Mouse (Mus musculus): ENCODE measurements around the gene Il27ra. TPM values are rescaled to one million over a fixed set of nuclear protein-coding genes. Genes with fewer than 3 reads are reported as not detected.

Il27ra gene
- polyA plus RNA-seq (2014; fragmentation: Nextera tagmentation; extraction: Ambion mirVana): 3.5 and 4.1 TPM in 2 replicates

DNA sequence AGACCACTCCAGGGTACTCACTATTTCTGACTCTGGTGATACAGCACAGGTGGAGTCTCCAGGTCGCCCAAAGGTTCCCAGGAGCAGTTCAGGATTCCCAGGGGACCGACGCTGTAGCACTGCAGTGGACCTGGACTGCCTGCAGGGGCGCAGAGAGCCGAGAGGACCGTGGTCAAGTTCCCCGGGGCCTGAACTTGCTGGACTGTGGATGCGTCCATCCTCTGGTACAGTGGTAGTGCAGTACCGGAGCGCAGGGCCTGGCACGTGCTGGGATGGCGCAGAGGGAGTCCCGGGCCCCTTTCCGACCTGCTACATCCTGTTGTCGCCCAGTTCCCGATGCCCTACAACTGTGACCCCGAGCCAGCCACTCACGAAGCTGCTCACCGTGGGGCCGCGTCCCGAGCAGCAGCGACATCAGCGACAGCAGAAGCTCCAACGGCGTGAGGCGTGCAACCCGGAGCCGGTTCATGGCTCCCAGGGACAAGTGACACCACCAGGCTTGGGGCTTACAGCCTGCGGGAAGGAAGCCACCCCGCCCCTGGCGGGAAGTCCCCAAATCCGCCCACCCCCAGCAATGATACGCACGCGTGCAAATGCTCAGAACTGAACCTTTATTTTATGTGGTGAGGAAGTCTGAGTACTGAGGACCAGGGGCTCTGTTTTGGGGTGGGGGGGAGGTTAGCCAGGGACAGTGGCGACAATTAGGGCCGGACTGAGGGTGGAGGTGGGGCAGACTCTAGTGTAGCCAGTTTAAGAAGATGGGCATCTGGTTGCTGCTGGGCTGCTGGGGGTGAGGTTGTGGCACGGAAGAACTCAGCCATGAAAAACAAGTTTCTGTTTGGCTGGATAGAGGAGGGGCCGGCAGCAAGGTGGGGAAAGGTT lies at the start of gene Il27ra:
Il27ra (minus strand) TSS at position 524 of the 882 bp plus-strand sequence.
- Histone ChIP-seq H3K9me3 (replicated peaks; ENCODE audit: control insufficient read depth, low read length) (no peaks in the 10 kb centered on the region), H3K27me3 (ENCODE audit: control insufficient read depth, insufficient read depth, low read length) (peaks cover 51% of the 10 kb centered on the region), H3K27ac (ENCODE audit: low read depth, low read length) (no peak within 1 kb of the TSS), H3K4me3 (ENCODE audit: low read depth, low read length) (peak within 1 kb of the TSS; percentile 46), H3K4me2 (peak within 1 kb of the TSS; percentile 78), H3K36me3 (ENCODE audit: control insufficient read depth, insufficient read depth, low read length) (no peaks in the 10 kb centered on the region), H3K9ac (ENCODE audit: low read depth, low read length) (peak within 1 kb of the TSS; percentile 64), H3K4me1 (ENCODE audit: control insufficient read depth, insufficient read depth, low read length) (peaks cover 5% of the 10 kb centered on the region; the same call in 1 of the 2 replicates)
- WGBS (ENCODE audit: insufficient replicate concordance): 3% methylated on average over 40 of the region's 40 CpGs
- peak; percentile 58; the same call in 1 of the 2 replicates for ATAC-seq (replicated peaks; ENCODE audit: insufficient number of reproducible peaks, low FRiP score, low TSS enrichment)

- H3K36me3 ChIP-seq (ENCODE audit: control insufficient read depth, insufficient read depth, low read length): peaks cover 22% of the 10 kb centered on the region
- H3K4me2 ChIP-seq: no peak overlapping the region
- 91% methylated on average over 8 of the region's 8 CpGs for WGBS (ENCODE audit: insufficient replicate concordance)
- no peak overlapping the region for H3K27ac ChIP-seq (ENCODE audit: low read depth, low read length)
- ATAC-seq (replicated peaks; ENCODE audit: insufficient number of reproducible peaks, low FRiP score, low TSS enrichment): no peak
- no peak overlapping the region for H3K4me3 ChIP-seq (ENCODE audit: low read depth, low read length)
- no peaks in the 10 kb centered on the region for H3K4me1 ChIP-seq (ENCODE audit: control insufficient read depth, insufficient read depth, low read length)
- no peaks in the 10 kb centered on the region for H3K9me3 ChIP-seq (replicated peaks; ENCODE audit: control insufficient read depth, low read length)
- H3K9ac ChIP-seq (ENCODE audit: low read depth, low read length): no peak overlapping the region
- H3K27me3 ChIP-seq (ENCODE audit: control insufficient read depth, insufficient read depth, low read length): no peaks in the 10 kb centered on the region
Measured at GRCm38 (mm10) chr8:84090585-84090984, 48.2 kb upstream of the Il27ra start.

- 83% methylated on average over 9 of the region's 9 CpGs for WGBS (ENCODE audit: insufficient replicate concordance)
- ATAC-seq (replicated peaks; ENCODE audit: insufficient number of reproducible peaks, low FRiP score, low TSS enrichment): no peak
- no peaks in the 10 kb centered on the region for H3K4me1 ChIP-seq (ENCODE audit: control insufficient read depth, insufficient read depth, low read length)
Measured at GRCm38 (mm10) chr8:84089277-84089676, 46.9 kb upstream of the Il27ra start.

DNA sequence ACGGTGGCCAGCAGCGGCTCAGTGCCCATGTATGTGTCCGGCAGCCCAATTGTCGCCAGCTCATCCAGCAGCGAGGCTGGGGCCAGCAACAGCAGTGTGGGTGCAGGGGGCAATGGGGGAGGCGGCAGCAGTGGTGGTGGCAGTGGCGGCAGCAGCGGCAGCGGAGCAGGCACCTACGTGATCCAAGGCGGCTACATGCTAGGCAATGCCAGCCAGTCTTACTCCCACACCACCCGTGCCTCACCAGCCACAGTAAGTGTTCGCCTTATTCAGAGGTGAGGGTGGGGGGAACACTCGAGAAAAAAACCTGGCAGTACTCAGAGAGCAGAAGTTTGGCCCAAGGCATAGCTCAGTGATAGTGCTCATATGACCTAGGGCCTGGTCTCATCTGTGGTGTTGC lies 45.4 kb upstream of the Il27ra start:
- no peak overlapping the region for H3K9ac ChIP-seq (ENCODE audit: low read depth, low read length)
- no peak overlapping the region for H3K4me2 ChIP-seq
- H3K4me3 ChIP-seq (ENCODE audit: low read depth, low read length): no peak overlapping the region
- H3K27ac ChIP-seq (ENCODE audit: low read depth, low read length): no peak overlapping the region
- no peaks in the 10 kb centered on the region for H3K9me3 ChIP-seq (replicated peaks; ENCODE audit: control insufficient read depth, low read length)
- no peaks in the 10 kb centered on the region for H3K4me1 ChIP-seq (ENCODE audit: control insufficient read depth, insufficient read depth, low read length)
- peaks cover 20% of the 10 kb centered on the region for H3K36me3 ChIP-seq (ENCODE audit: control insufficient read depth, insufficient read depth, low read length)
- ATAC-seq (replicated peaks; ENCODE audit: insufficient number of reproducible peaks, low FRiP score, low TSS enrichment): no peak
- no peaks in the 10 kb centered on the region for H3K27me3 ChIP-seq (ENCODE audit: control insufficient read depth, insufficient read depth, low read length)
- 92% methylated on average over 14 of the region's 14 CpGs for WGBS (ENCODE audit: insufficient replicate concordance)

More at GRCm38 (mm10) chr8:84089277-84089676, 46.9 kb upstream of the Il27ra start:
- Histone ChIP-seq H3K4me3 (ENCODE audit: low read depth, low read length) (no peak overlapping the region), H3K9me3 (replicated peaks; ENCODE audit: control insufficient read depth, low read length) (no peaks in the 10 kb centered on the region), H3K9ac (ENCODE audit: low read depth, low read length) (no peak overlapping the region), H3K36me3 (ENCODE audit: control insufficient read depth, insufficient read depth, low read length) (peaks cover 17% of the 10 kb centered on the region), H3K27me3 (ENCODE audit: control insufficient read depth, insufficient read depth, low read length) (no peaks in the 10 kb centered on the region), H3K4me2 (no peak overlapping the region), H3K27ac (ENCODE audit: low read depth, low read length) (no peak overlapping the region)

GRCm38 (mm10) chr8:84087156-84087555 lies 44.8 kb upstream of the Il27ra start:
- Histone ChIP-seq H3K27ac (ENCODE audit: low read depth, low read length) (no peak overlapping the region), H3K9ac (ENCODE audit: low read depth, low read length) (no peak overlapping the region), H3K4me3 (ENCODE audit: low read depth, low read length) (no peak overlapping the region), H3K4me1 (ENCODE audit: control insufficient read depth, insufficient read depth, low read length) (no peaks in the 10 kb centered on the region), H3K36me3 (ENCODE audit: control insufficient read depth, insufficient read depth, low read length) (peaks cover 25% of the 10 kb centered on the region), H3K4me2 (no peak overlapping the region), H3K9me3 (replicated peaks; ENCODE audit: control insufficient read depth, low read length) (no peaks in the 10 kb centered on the region), H3K27me3 (ENCODE audit: control insufficient read depth, insufficient read depth, low read length) (no peaks in the 10 kb centered on the region)
- no peak for ATAC-seq (replicated peaks; ENCODE audit: insufficient number of reproducible peaks, low FRiP score, low TSS enrichment)
- WGBS (ENCODE audit: insufficient replicate concordance): 87% methylated on average over 7 of the region's 7 CpGs

- Histone ChIP-seq H3K4me1 (ENCODE audit: control insufficient read depth, insufficient read depth, low read length) (no peaks in the 10 kb centered on the region), H3K9ac (ENCODE audit: low read depth, low read length) (0 out of 2 replicates have a peak overlapping the region, but pooled peaks have one; percentile 24), H3K4me2 (peak overlapping the region; percentile 39), H3K9me3 (replicated peaks; ENCODE audit: control insufficient read depth, low read length) (no peaks in the 10 kb centered on the region), H3K4me3 (ENCODE audit: low read depth, low read length) (no peak overlapping the region), H3K27me3 (ENCODE audit: control insufficient read depth, insufficient read depth, low read length) (no peaks in the 10 kb centered on the region), H3K36me3 (ENCODE audit: control insufficient read depth, insufficient read depth, low read length) (peaks cover 32% of the 10 kb centered on the region), H3K27ac (ENCODE audit: low read depth, low read length) (no peak overlapping the region)
- WGBS (ENCODE audit: insufficient replicate concordance): 49% methylated on average over 42 of the region's 42 CpGs
- ATAC-seq (replicated peaks; ENCODE audit: insufficient number of reproducible peaks, low FRiP score, low TSS enrichment): no peak
Measured at GRCm38 (mm10) chr8:84084341-84085115, 42.1 kb upstream of the Il27ra start.

GRCm38 (mm10) chr8:84083829-84084241 lies 41.4 kb upstream of the Il27ra start:
- no peak overlapping the region for H3K9ac ChIP-seq (ENCODE audit: low read depth, low read length)

GRCm38 (mm10) chr8:84079206-84079605 lies 36.8 kb upstream of the Il27ra start:
- H3K27me3 ChIP-seq (ENCODE audit: control insufficient read depth, insufficient read depth, low read length): no peaks in the 10 kb centered on the region
- H3K4me3 ChIP-seq (ENCODE audit: low read depth, low read length): no peak overlapping the region
- H3K9ac ChIP-seq (ENCODE audit: low read depth, low read length): no peak overlapping the region
- H3K4me2 ChIP-seq: no peak overlapping the region
- H3K9me3 ChIP-seq (replicated peaks; ENCODE audit: control insufficient read depth, low read length): no peaks in the 10 kb centered on the region
- WGBS (ENCODE audit: insufficient replicate concordance): 63% methylated on average over 5 of the region's 5 CpGs
- H3K4me1 ChIP-seq (ENCODE audit: control insufficient read depth, insufficient read depth, low read length): peaks cover 7% of the 10 kb centered on the region
- ATAC-seq (replicated peaks; ENCODE audit: insufficient number of reproducible peaks, low FRiP score, low TSS enrichment): no peak
- H3K36me3 ChIP-seq (ENCODE audit: control insufficient read depth, insufficient read depth, low read length): peaks cover 23% of the 10 kb centered on the region
- no peak overlapping the region for H3K27ac ChIP-seq (ENCODE audit: low read depth, low read length)

More at GRCm38 (mm10) chr8:84083829-84084241, 41.4 kb upstream of the Il27ra start:
- 35% methylated on average over 8 of the region's 8 CpGs for WGBS (ENCODE audit: insufficient replicate concordance)
- no peak overlapping the region for H3K27ac ChIP-seq (ENCODE audit: low read depth, low read length)
- ATAC-seq (replicated peaks; ENCODE audit: insufficient number of reproducible peaks, low FRiP score, low TSS enrichment): no peak
- peaks cover 4% of the 10 kb centered on the region for H3K4me1 ChIP-seq (ENCODE audit: control insufficient read depth, insufficient read depth, low read length)
- H3K4me2 ChIP-seq: no peak overlapping the region
- no peak overlapping the region for H3K4me3 ChIP-seq (ENCODE audit: low read depth, low read length)
- no peaks in the 10 kb centered on the region for H3K9me3 ChIP-seq (replicated peaks; ENCODE audit: control insufficient read depth, low read length)
- H3K27me3 ChIP-seq (ENCODE audit: control insufficient read depth, insufficient read depth, low read length): no peaks in the 10 kb centered on the region
- H3K36me3 ChIP-seq (ENCODE audit: control insufficient read depth, insufficient read depth, low read length): peaks cover 32% of the 10 kb centered on the region

Measured in heart, embryonic 11.5 days (tissue).